Mouse (Mus musculus) bone marrow macrophage, adult 2 months (primary cell): ENCODE results near the gene Cdkn2d. TPM values are rescaled to one million over a fixed set of nuclear protein-coding genes. Genes with fewer than 3 reads are reported as not detected.

Source experiments
- H3K27ac ChIP-seq: 2 replicates; pipeline ENCODE4 v1.5.1; 2012; ENCODE audit warnings: low read depth, low read length; ENCODE audit not compliant: insufficient read depth
- H3K4me1 ChIP-seq: 2 replicates; pipeline ENCODE4 v1.6.1; 2012; ENCODE audit warnings: low read length; ENCODE audit not compliant: control insufficient read depth, insufficient read depth
- H3K4me3 ChIP-seq: 2 replicates; pipeline ENCODE4 v1.5.1; 2012; ENCODE audit warnings: mild to moderate bottlenecking, low read length, moderate library complexity; ENCODE audit not compliant: insufficient read depth
- CTCF ChIP-seq: IDR thresholded peaks from 2 replicates; pipeline ENCODE4 v1.5.1; 2012; ENCODE audit warnings: low read depth, mild to moderate bottlenecking, low read length, moderate library complexity
- POLR2A ChIP-seq: IDR thresholded peaks from 2 replicates; pipeline ENCODE4 v1.6.1; 2012; ENCODE audit warnings: mild to moderate bottlenecking, low read depth, low read length, borderline replicate concordance
- polyA plus RNA-seq: library from polyadenylated mRNA; stranded (reverse); fragments of >200 nt; gene quantifications from 2 replicates; pipeline ENCODE4 v1.2.4, GENCODE M21; 2012; ENCODE audit not compliant: missing spikeins, insufficient read depth, insufficient read length

Cdkn2d gene
- polyA plus RNA-seq, 1 experiment: 33.1 TPM

- peaks cover 21% of the 10 kb centered on the region for H3K4me1 ChIP-seq
- no peak overlapping the region for H3K4me3 ChIP-seq
- H3K27ac ChIP-seq: no peak overlapping the region
- TF ChIP-seq CTCF (no peak), POLR2A (no peak)
These were observed 28.3 kb upstream of the Cdkn2d start for GRCm38 (mm10) chr9:21319503-21319902.

GRCm38 (mm10) chr9:21318792-21319191, 27.6 kb upstream of the Cdkn2d start:
- no peak overlapping the region for H3K4me3 ChIP-seq
- TF ChIP-seq POLR2A (no peak), CTCF (no peak)

GRCm38 (mm10) chr9:21316696-21317095, 25.5 kb upstream of the Cdkn2d start:
- H3K4me1 ChIP-seq: peaks cover 16% of the 10 kb centered on the region
- no peak for TF ChIP-seq CTCF
- H3K4me3 ChIP-seq: no peak overlapping the region
- H3K27ac ChIP-seq: no peak overlapping the region

More at GRCm38 (mm10) chr9:21318792-21319191, 27.6 kb upstream of the Cdkn2d start:
- H3K4me1 ChIP-seq: peaks cover 21% of the 10 kb centered on the region
- no peak overlapping the region for H3K27ac ChIP-seq

GRCm38 (mm10) chr9:21315421-21315820, 24.2 kb upstream of the Cdkn2d start:
- no peak overlapping the region for H3K27ac ChIP-seq
- no peak for TF ChIP-seq POLR2A
- no peak for TF ChIP-seq CTCF
- H3K4me1 ChIP-seq: peaks cover 13% of the 10 kb centered on the region; the same call in 1 of the 2 replicates
- H3K4me3 ChIP-seq: no peak overlapping the region

GRCm38 (mm10) chr9:21314367-21315140, 23.3 kb upstream of the Cdkn2d start:
- TF ChIP-seq CTCF (no peak), POLR2A (no peak)
- peaks cover 11% of the 10 kb centered on the region; the same call in 1 of the 2 replicates for H3K4me1 ChIP-seq

GRCm38 (mm10) chr9:21313394-21313793, 22.2 kb upstream of the Cdkn2d start:
- H3K27ac ChIP-seq: no peak overlapping the region
- no peak overlapping the region for H3K4me3 ChIP-seq
- H3K4me1 ChIP-seq: peaks cover 4% of the 10 kb centered on the region; the same call in 1 of the 2 replicates
- TF ChIP-seq POLR2A (no peak), CTCF (peak; percentile 77)

More at GRCm38 (mm10) chr9:21314367-21315140, 23.3 kb upstream of the Cdkn2d start:
- no peak overlapping the region for H3K4me3 ChIP-seq
- no peak overlapping the region for H3K27ac ChIP-seq

- Histone ChIP-seq H3K4me1 (peaks cover 4% of the 10 kb centered on the region; the same call in 1 of the 2 replicates), H3K27ac (no peak within 1 kb of the TSS), H3K4me3 (no peak within 1 kb of the TSS)
- TF ChIP-seq CTCF: no peak
- no peak for TF ChIP-seq POLR2A
These were observed 20.9 kb upstream of the Cdkn2d start, which contains the start of gene Ap1m2 for GRCm38 (mm10) chr9:21312134-21312533. Gene Ap1m2, minus strand, starts transcription at chr9:21312337.

GRCm38 (mm10) chr9:21311695-21312094, 20.5 kb upstream of the Cdkn2d start:
- Histone ChIP-seq H3K4me3 (no peak overlapping the region), H3K27ac (no peak overlapping the region), H3K4me1 (peaks cover under 1% of the 10 kb centered on the region; the same call in 1 of the 2 replicates)
- TF ChIP-seq POLR2A (no peak), CTCF (no peak)

- TF ChIP-seq POLR2A: no peak
- no peak for TF ChIP-seq CTCF
- Histone ChIP-seq H3K4me3 (no peak overlapping the region), H3K27ac (no peak overlapping the region), H3K4me1 (peaks cover 6% of the 10 kb centered on the region)
These were observed 18.0 kb upstream of the Cdkn2d start for GRCm38 (mm10) chr9:21309150-21309741.

- Histone ChIP-seq H3K4me1 (peaks cover 9% of the 10 kb centered on the region), H3K4me3 (no peak overlapping the region), H3K27ac (no peak overlapping the region)
- TF ChIP-seq CTCF (no peak), POLR2A (no peak)
These were observed 13.9 kb upstream of the Cdkn2d start for GRCm38 (mm10) chr9:21305065-21305464.
